Mouse (Mus musculus): Measurements from ENCODE around the gene Rnf181. TPM values are rescaled to one million over a fixed set of nuclear protein-coding genes. Genes with fewer than 3 reads are reported as not detected.

Rnf181 gene
- polyA plus RNA-seq, 1 experiment from 2014 or later: 103 TPM

- no peak for ATAC-seq (ENCODE audit: low FRiP score, low TSS enrichment)
- H3K4me2 ChIP-seq (replicated peaks; ENCODE audit: low read depth, low read length): no peak overlapping the region
- no peak overlapping the region for H3K27ac ChIP-seq (ENCODE audit: low read depth, low read length)
- H3K27me3 ChIP-seq (ENCODE audit: control insufficient read depth, insufficient read depth, low read length): no peaks in the 10 kb centered on the region
- H3K36me3 ChIP-seq (ENCODE audit: control insufficient read depth, insufficient read depth, low read length): no peaks in the 10 kb centered on the region
- no peak overlapping the region for H3K9ac ChIP-seq (ENCODE audit: low read depth, low read length)
- H3K4me3 ChIP-seq (ENCODE audit: low read length): no peak overlapping the region
- H3K4me1 ChIP-seq (ENCODE audit: control insufficient read depth, insufficient read depth, low read length): no peaks in the 10 kb centered on the region
- H3K9me3 ChIP-seq (ENCODE audit: control insufficient read depth, low read length): no peaks in the 10 kb centered on the region
- WGBS: 80% methylated on average over 7 of the region's 7 CpGs
Observed at GRCm38 (mm10) chr6:72405356-72405755, 38.6 kb upstream of the Rnf181 start.

- H3K36me3 ChIP-seq (ENCODE audit: control insufficient read depth, insufficient read depth, low read length): no peaks in the 10 kb centered on the region
- WGBS: 16% methylated on average over 7 of the region's 7 CpGs
- no peak; the same call in 1 of the 2 replicates for ATAC-seq (ENCODE audit: low FRiP score, low TSS enrichment)
- H3K4me2 ChIP-seq (replicated peaks; ENCODE audit: low read depth, low read length): no peak overlapping the region
- H3K27ac ChIP-seq (ENCODE audit: low read depth, low read length): no peak overlapping the region
- no peaks in the 10 kb centered on the region for H3K4me1 ChIP-seq (ENCODE audit: control insufficient read depth, insufficient read depth, low read length)
- H3K9me3 ChIP-seq (ENCODE audit: control insufficient read depth, low read length): no peaks in the 10 kb centered on the region
- H3K4me3 ChIP-seq (ENCODE audit: low read length): no peak overlapping the region
- H3K9ac ChIP-seq (ENCODE audit: low read depth, low read length): no peak overlapping the region
- no peaks in the 10 kb centered on the region for H3K27me3 ChIP-seq (ENCODE audit: control insufficient read depth, insufficient read depth, low read length)
Observed at GRCm38 (mm10) chr6:72401875-72402274, 35.1 kb upstream of the Rnf181 start.

- 47% methylated on average over 2 of the region's 2 CpGs for WGBS
- no peaks in the 10 kb centered on the region for H3K9me3 ChIP-seq (ENCODE audit: control insufficient read depth, low read length)
- H3K27ac ChIP-seq (ENCODE audit: low read depth, low read length): no peak overlapping the region
- no peak overlapping the region for H3K4me2 ChIP-seq (replicated peaks; ENCODE audit: low read depth, low read length)
- no peaks in the 10 kb centered on the region for H3K36me3 ChIP-seq (ENCODE audit: control insufficient read depth, insufficient read depth, low read length)
- H3K4me3 ChIP-seq (ENCODE audit: low read length): no peak overlapping the region
- ATAC-seq (ENCODE audit: low FRiP score, low TSS enrichment): no peak
- no peaks in the 10 kb centered on the region for H3K4me1 ChIP-seq (ENCODE audit: control insufficient read depth, insufficient read depth, low read length)
- H3K9ac ChIP-seq (ENCODE audit: low read depth, low read length): no peak overlapping the region
- H3K27me3 ChIP-seq (ENCODE audit: control insufficient read depth, insufficient read depth, low read length): no peaks in the 10 kb centered on the region
Observed at GRCm38 (mm10) chr6:72399967-72400366, 33.2 kb upstream of the Rnf181 start.

GRCm38 (mm10) chr6:72396837-72397251 is 30.1 kb upstream of the Rnf181 start:
- no peak for ATAC-seq (ENCODE audit: low FRiP score, low TSS enrichment)
- H3K27ac ChIP-seq (ENCODE audit: low read depth, low read length): no peak overlapping the region
- H3K9ac ChIP-seq (ENCODE audit: low read depth, low read length): no peak overlapping the region
- no peaks in the 10 kb centered on the region for H3K9me3 ChIP-seq (ENCODE audit: control insufficient read depth, low read length)
- no peak overlapping the region for H3K4me2 ChIP-seq (replicated peaks; ENCODE audit: low read depth, low read length)
- 81% methylated on average over 10 of the region's 10 CpGs for WGBS
- H3K4me3 ChIP-seq (ENCODE audit: low read length): no peak overlapping the region
- no peaks in the 10 kb centered on the region for H3K36me3 ChIP-seq (ENCODE audit: control insufficient read depth, insufficient read depth, low read length)
- no peaks in the 10 kb centered on the region for H3K27me3 ChIP-seq (ENCODE audit: control insufficient read depth, insufficient read depth, low read length)
- H3K4me1 ChIP-seq (ENCODE audit: control insufficient read depth, insufficient read depth, low read length): no peaks in the 10 kb centered on the region

- H3K9ac ChIP-seq (ENCODE audit: low read depth, low read length): no peak overlapping the region
- no peaks in the 10 kb centered on the region for H3K9me3 ChIP-seq (ENCODE audit: control insufficient read depth, low read length)
- H3K4me1 ChIP-seq (ENCODE audit: control insufficient read depth, insufficient read depth, low read length): peaks cover 25% of the 10 kb centered on the region
- 91% methylated on average over 5 of the region's 5 CpGs for WGBS
- no peak for ATAC-seq (ENCODE audit: low FRiP score, low TSS enrichment)
- H3K4me3 ChIP-seq (ENCODE audit: low read length): no peak overlapping the region
- H3K36me3 ChIP-seq (ENCODE audit: control insufficient read depth, insufficient read depth, low read length): no peaks in the 10 kb centered on the region
- no peaks in the 10 kb centered on the region for H3K27me3 ChIP-seq (ENCODE audit: control insufficient read depth, insufficient read depth, low read length)
- H3K4me2 ChIP-seq (replicated peaks; ENCODE audit: low read depth, low read length): no peak overlapping the region
- peak overlapping the region; percentile 42; the same call in 1 of the 2 replicates for H3K27ac ChIP-seq (ENCODE audit: low read depth, low read length)
Observed at GRCm38 (mm10) chr6:72392341-72392740, 25.6 kb upstream of the Rnf181 start.

GRCm38 (mm10) chr6:72390795-72391521 is 24.2 kb upstream of the Rnf181 start:
- Histone ChIP-seq H3K4me2 (replicated peaks; ENCODE audit: low read depth, low read length) (peak overlapping the region; percentile 55), H3K27me3 (ENCODE audit: control insufficient read depth, insufficient read depth, low read length) (no peaks in the 10 kb centered on the region), H3K4me3 (ENCODE audit: low read length) (peak overlapping the region; percentile 54), H3K4me1 (ENCODE audit: control insufficient read depth, insufficient read depth, low read length) (peaks cover 25% of the 10 kb centered on the region), H3K27ac (ENCODE audit: low read depth, low read length) (peak overlapping the region; percentile 97), H3K9me3 (ENCODE audit: control insufficient read depth, low read length) (no peaks in the 10 kb centered on the region), H3K36me3 (ENCODE audit: control insufficient read depth, insufficient read depth, low read length) (peaks cover 3% of the 10 kb centered on the region; the same call in 1 of the 2 replicates), H3K9ac (ENCODE audit: low read depth, low read length) (peak overlapping the region; percentile 73; the same call in 1 of the 2 replicates)
- ATAC-seq (ENCODE audit: low FRiP score, low TSS enrichment): peak; percentile 82
- 13% methylated on average over 12 of the region's 12 CpGs for WGBS

- Histone ChIP-seq H3K4me2 (replicated peaks; ENCODE audit: low read depth, low read length) (peak within 1 kb of the TSS; percentile 55), H3K9me3 (ENCODE audit: control insufficient read depth, low read length) (no peaks in the 10 kb centered on the region), H3K9ac (ENCODE audit: low read depth, low read length) (peak within 1 kb of the TSS; percentile 73), H3K27ac (ENCODE audit: low read depth, low read length) (peak within 1 kb of the TSS; percentile 97), H3K36me3 (ENCODE audit: control insufficient read depth, insufficient read depth, low read length) (peaks cover 8% of the 10 kb centered on the region), H3K4me3 (ENCODE audit: low read length) (peak within 1 kb of the TSS; percentile 54), H3K4me1 (ENCODE audit: control insufficient read depth, insufficient read depth, low read length) (peaks cover 25% of the 10 kb centered on the region), H3K27me3 (ENCODE audit: control insufficient read depth, insufficient read depth, low read length) (no peaks in the 10 kb centered on the region)
- WGBS: 1% methylated on average over 32 of the region's 33 CpGs
- peak; percentile 71 for ATAC-seq (ENCODE audit: low FRiP score, low TSS enrichment)
Observed at GRCm38 (mm10) chr6:72389941-72390771, 23.4 kb upstream of the Rnf181 start, which contains the start of gene Vamp8. TSS of gene Vamp8 (minus strand) at chr6:72390703.

- peak overlapping the region; percentile 97 for H3K27ac ChIP-seq (ENCODE audit: low read depth, low read length)
Observed at GRCm38 (mm10) chr6:72389471-72389940, 22.8 kb upstream of the Rnf181 start.

More at GRCm38 (mm10) chr6:72389471-72389940, 22.8 kb upstream of the Rnf181 start:
- peak; percentile 32 for ATAC-seq (ENCODE audit: low FRiP score, low TSS enrichment)
- peak overlapping the region; percentile 73 for H3K9ac ChIP-seq (ENCODE audit: low read depth, low read length)
- H3K36me3 ChIP-seq (ENCODE audit: control insufficient read depth, insufficient read depth, low read length): peaks cover 10% of the 10 kb centered on the region
- WGBS: 17% methylated on average over 13 of the region's 13 CpGs
- H3K4me1 ChIP-seq (ENCODE audit: control insufficient read depth, insufficient read depth, low read length): peaks cover 25% of the 10 kb centered on the region
- peak overlapping the region; percentile 54 for H3K4me3 ChIP-seq (ENCODE audit: low read length)
- no peaks in the 10 kb centered on the region for H3K9me3 ChIP-seq (ENCODE audit: control insufficient read depth, low read length)
- no peaks in the 10 kb centered on the region for H3K27me3 ChIP-seq (ENCODE audit: control insufficient read depth, insufficient read depth, low read length)
- peak overlapping the region; percentile 55 for H3K4me2 ChIP-seq (replicated peaks; ENCODE audit: low read depth, low read length)
